Mouse (Mus musculus) MEL (cell line): Measurements from ENCODE around the gene G6pc. TPM values are rescaled to one million over a fixed set of nuclear protein-coding genes. Genes with fewer than 3 reads are reported as not detected.

Experiments used
- DNase-seq: peaks from one replicate; pipeline ENCODE4 v3.0.0; 2011; ENCODE audit warnings: low read depth, low spot score
- H3K27ac ChIP-seq: 2 replicates; pipeline ENCODE4 v1.5.1; 2012; ENCODE audit warnings: low read depth, mild to moderate bottlenecking, control low read depth, low read length, moderate library complexity; ENCODE audit not compliant: control insufficient read depth
- H3K27me3 ChIP-seq, 2 experiments: fragments of 150-350 bp in 1 of 2; sonication (generic) in 1 of 2; 2 replicates each; pipeline ENCODE4 v1.6.1; 2012; ENCODE audit warnings: low read length in 2 of 2, mild to moderate bottlenecking in 2 of 2, improper control_type of control experiment in 1 of 2, moderate library complexity in 1 of 2; ENCODE audit not compliant: insufficient read depth in 2 of 2, control insufficient read depth in 1 of 2
- H3K36me3 ChIP-seq, 2 experiments: 2 replicates each; pipeline ENCODE4 v1.6.1; 2012 to 2014; ENCODE audit warnings: low read length in 2 of 2, improper control_type of control experiment in 1 of 2, inconsistent platforms in 1 of 2, mild to moderate bottlenecking in 1 of 2; ENCODE audit not compliant: insufficient read depth in 2 of 2, control insufficient read depth in 1 of 2
- H3K4me1 ChIP-seq, 2 experiments: fragments of 150-350 bp in 1 of 2; sonication (generic) in 1 of 2; 2 replicates each; pipeline ENCODE4 v1.6.1; 2012; ENCODE audit warnings: low read length in 2 of 2, improper control_type of control experiment in 1 of 2, mild to moderate bottlenecking in 1 of 2; ENCODE audit not compliant: insufficient read depth in 2 of 2, control insufficient read depth in 1 of 2
- H3K4me3 ChIP-seq, 2 experiments: fragments of 150-350 bp in 1 of 2; sonication (generic) in 1 of 2; 2 replicates each; pipeline ENCODE4 v1.5.1; 2012; ENCODE audit warnings: low read depth in 2 of 2, low read length in 2 of 2, mild to moderate bottlenecking in 2 of 2, moderate library complexity in 2 of 2, control low read depth in 1 of 2, improper control_type of control experiment in 1 of 2; ENCODE audit not compliant: control insufficient read depth in 1 of 2, insufficient read depth in 1 of 2
- H3K79me2 ChIP-seq: 2 replicates; pipeline ENCODE4 v1.6.1; 2012; ENCODE audit warnings: mild to moderate bottlenecking, low read length, moderate library complexity; ENCODE audit not compliant: control insufficient read depth, poor library complexity, insufficient read depth
- H3K9ac ChIP-seq: 2 replicates; pipeline ENCODE4 v1.6.1; 2012; ENCODE audit warnings: low read depth, mild to moderate bottlenecking, control low read depth, low read length, moderate library complexity; ENCODE audit not compliant: control insufficient read depth, poor library complexity, severe bottlenecking
- H3K9me3 ChIP-seq: fragments of 150-350 bp; sonication (generic); replicated peaks from 2 replicates; pipeline ENCODE4 v1.6.1; 2012; ENCODE audit warnings: mild to moderate bottlenecking, low read length, improper control_type of control experiment, moderate library complexity; ENCODE audit not compliant: insufficient read depth
- BHLHE40 ChIP-seq: IDR thresholded peaks from 2 replicates; pipeline ENCODE4 v1.6.1; 2012; ENCODE audit warnings: low read depth, mild to moderate bottlenecking, inconsistent platforms, low read length, improper control_type of control experiment, borderline replicate concordance
- CHD1 ChIP-seq: IDR thresholded peaks from 2 replicates; pipeline ENCODE4 v1.6.1; 2012; ENCODE audit warnings: low read depth, mild to moderate bottlenecking, inconsistent platforms, low read length, improper control_type of control experiment
- CHD2 ChIP-seq: IDR thresholded peaks from 2 replicates; pipeline ENCODE4 v1.6.1; 2011; ENCODE audit warnings: low read length, improper control_type of control experiment
- E2F4 ChIP-seq: IDR thresholded peaks from 2 replicates; pipeline ENCODE4 v1.6.1; 2011; ENCODE audit warnings: low read depth, low read length, improper control_type of control experiment, borderline replicate concordance
- ELF1 ChIP-seq: IDR thresholded peaks from 2 replicates; pipeline ENCODE4 v1.6.1; 2014; ENCODE audit warnings: low read depth, mild to moderate bottlenecking, inconsistent platforms, low read length, improper control_type of control experiment, moderate library complexity
- EP300 ChIP-seq, 2 experiments: IDR thresholded peaks; 2 replicates each; pipeline ENCODE4 v1.6.1; 2011; ENCODE audit warnings: improper control_type of control experiment in 2 of 2, low read length in 2 of 2, low read depth in 1 of 2, mild to moderate bottlenecking in 1 of 2
- GABPA ChIP-seq: IDR thresholded peaks from 2 replicates; pipeline ENCODE4 v1.6.1; 2012; ENCODE audit warnings: low read depth, mild to moderate bottlenecking, inconsistent platforms, low read length, improper control_type of control experiment, moderate library complexity
- HCFC1 ChIP-seq: IDR thresholded peaks from 2 replicates; pipeline ENCODE4 v1.6.1; 2012; ENCODE audit warnings: low read depth, mild to moderate bottlenecking, inconsistent platforms, low read length, improper control_type of control experiment, moderate library complexity
- JUND ChIP-seq: IDR thresholded peaks from 2 replicates; pipeline ENCODE4 v1.6.1; 2011; ENCODE audit warnings: low read depth, mild to moderate bottlenecking, improper control_type of control experiment, low read length
- KAT2A ChIP-seq: conservative IDR thresholded peaks from 2 replicates; pipeline ENCODE4 v1.6.1; 2012; ENCODE audit warnings: low read depth, low read length, improper control_type of control experiment, inconsistent platforms
- MAX ChIP-seq: IDR thresholded peaks from 2 replicates; pipeline ENCODE4 v1.6.1; 2011; ENCODE audit warnings: low read length, improper control_type of control experiment
- MAZ ChIP-seq: IDR thresholded peaks from 2 replicates; pipeline ENCODE4 v1.6.1; 2012; ENCODE audit warnings: low read depth, mild to moderate bottlenecking, inconsistent platforms, low read length, improper control_type of control experiment
- MXI1 ChIP-seq: IDR thresholded peaks from 2 replicates; pipeline ENCODE4 v1.6.1; 2011; ENCODE audit warnings: mild to moderate bottlenecking, low read depth, low read length, improper control_type of control experiment
- MYC ChIP-seq: IDR thresholded peaks from 2 replicates; pipeline ENCODE4 v1.6.1; 2011; ENCODE audit warnings: low read depth, mild to moderate bottlenecking, low read length, improper control_type of control experiment, moderate library complexity
- NELFE ChIP-seq: IDR thresholded peaks from 2 replicates; pipeline ENCODE4 v1.6.1; 2011; ENCODE audit warnings: low read depth, low read length, improper control_type of control experiment
- NRF1 ChIP-seq: IDR thresholded peaks from 2 replicates; pipeline ENCODE4 v1.6.1; 2014; ENCODE audit warnings: low read depth, mild to moderate bottlenecking, inconsistent platforms, low read length, improper control_type of control experiment, moderate library complexity; ENCODE audit not compliant: poor library complexity, insufficient read depth, severe bottlenecking
- POLR2A ChIP-seq, 2 experiments: IDR thresholded peaks; 2 replicates each; pipeline ENCODE4 v1.6.1; 2011 to 2012; ENCODE audit warnings: low read length in 2 of 2, mild to moderate bottlenecking in 2 of 2, control low read depth in 1 of 2, improper control_type of control experiment in 1 of 2, low read depth in 1 of 2, moderate library complexity in 1 of 2; ENCODE audit not compliant: control insufficient read depth in 1 of 2, insufficient read depth in 1 of 2, poor library complexity in 1 of 2
- POLR2AphosphoS2 ChIP-seq: IDR thresholded peaks from 2 replicates; pipeline ENCODE4 v1.6.1; 2011; ENCODE audit warnings: low read length, improper control_type of control experiment
- RAD21 ChIP-seq: IDR thresholded peaks from 2 replicates; pipeline ENCODE4 v1.6.1; 2011; ENCODE audit warnings: mild to moderate bottlenecking, low read depth, low read length, improper control_type of control experiment
- RCOR1 ChIP-seq: IDR thresholded peaks from 2 replicates; pipeline ENCODE4 v1.6.1; 2012; ENCODE audit warnings: low read depth, mild to moderate bottlenecking, inconsistent platforms, low read length, improper control_type of control experiment
- SMC3 ChIP-seq: IDR thresholded peaks from 2 replicates; pipeline ENCODE4 v1.6.1; 2011; ENCODE audit warnings: low read depth, low read length, improper control_type of control experiment
- TAL1 ChIP-seq: IDR thresholded peaks from 2 replicates; pipeline ENCODE4 v1.6.1; 2012; ENCODE audit warnings: mild to moderate bottlenecking, inconsistent platforms, low read length, moderate library complexity, mixed read lengths
- TCF12 ChIP-seq: IDR thresholded peaks from 2 replicates; pipeline ENCODE4 v1.6.1; 2014; ENCODE audit warnings: low read depth, mild to moderate bottlenecking, inconsistent platforms, low read length, improper control_type of control experiment, moderate library complexity
- UBTF ChIP-seq: IDR thresholded peaks from 2 replicates; pipeline ENCODE4 v1.6.1; 2012; ENCODE audit warnings: low read depth, mild to moderate bottlenecking, inconsistent platforms, low read length, improper control_type of control experiment, moderate library complexity, borderline replicate concordance; ENCODE audit not compliant: insufficient read depth
- USF1 ChIP-seq: IDR thresholded peaks from 2 replicates; pipeline ENCODE4 v1.6.1; 2014; ENCODE audit warnings: low read depth, mild to moderate bottlenecking, inconsistent platforms, low read length, improper control_type of control experiment, moderate library complexity
- USF2 ChIP-seq, 2 experiments: IDR thresholded peaks; 2 replicates each; pipeline ENCODE4 v1.6.1; 2011 to 2012; ENCODE audit warnings: improper control_type of control experiment in 2 of 2, low read length in 2 of 2, borderline replicate concordance in 1 of 2, inconsistent platforms in 1 of 2, low read depth in 1 of 2, mild to moderate bottlenecking in 1 of 2; ENCODE audit not compliant: insufficient read depth in 1 of 2
- ZC3H11A ChIP-seq: IDR thresholded peaks from 2 replicates; pipeline ENCODE4 v1.6.1; 2012; ENCODE audit warnings: low read depth, mild to moderate bottlenecking, inconsistent platforms, low read length, improper control_type of control experiment
- ZKSCAN1 ChIP-seq: IDR thresholded peaks from 2 replicates; pipeline ENCODE4 v1.6.1; 2012; ENCODE audit warnings: low read depth, mild to moderate bottlenecking, inconsistent platforms, low read length, improper control_type of control experiment, moderate library complexity
- ZMIZ1 ChIP-seq: IDR thresholded peaks from 2 replicates; pipeline ENCODE4 v1.6.1; 2012; ENCODE audit warnings: low read depth, mild to moderate bottlenecking, inconsistent platforms, low read length, improper control_type of control experiment, moderate library complexity
- ZNF384 ChIP-seq: IDR thresholded peaks from 2 replicates; pipeline ENCODE4 v1.6.1; 2012; ENCODE audit warnings: low read depth, mild to moderate bottlenecking, inconsistent platforms, low read length, improper control_type of control experiment
- polyA plus RNA-seq, 2 experiments: library from polyadenylated mRNA; stranded (reverse) in 1 of 2; unstranded in 1 of 2; fragments of >175 nt in 1 of 2; fragments of >200 nt in 1 of 2; gene quantifications; 2 replicates each; pipeline versions ENCODE4 v1.2.1 to v1.2.4; 2012; ENCODE audit warnings: low replicate concordance in 2 of 2, low read depth in 1 of 2; ENCODE audit not compliant: insufficient read length in 2 of 2, insufficient read depth in 1 of 2, missing spikeins in 1 of 2
- total RNA-seq: library from RNA; depleted of rRNA; stranded (reverse); fragments of 300-350 nt; gene quantifications from 2 replicates; pipeline ENCODE4 v1.2.3, GENCODE M21; 2012

G6pc gene
- total and polyA plus RNA-seq, 3 experiments, result not detected

DNA sequence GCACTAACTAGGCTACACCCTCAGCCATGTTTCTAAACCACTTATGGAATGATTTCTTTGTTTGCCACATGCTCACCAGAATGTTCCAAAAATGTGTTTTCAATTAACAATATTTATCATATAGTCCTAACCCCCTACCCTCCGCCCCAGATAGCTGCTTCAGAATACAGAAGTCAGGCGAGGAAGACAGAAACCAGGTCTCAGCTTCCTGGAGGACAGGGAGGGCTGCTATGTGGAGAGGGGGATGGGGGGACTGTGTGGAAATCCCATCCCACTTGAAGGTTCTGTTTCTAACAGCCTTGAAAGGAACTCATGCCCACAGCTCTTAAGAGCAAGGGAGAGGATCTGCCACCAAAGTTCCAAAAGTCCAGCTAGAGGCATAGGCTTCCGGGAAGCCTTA lies 18.1 kb upstream of the G6pc start:
- no peaks in the 10 kb centered on the region for H3K4me1 ChIP-seq
- H3K9ac ChIP-seq, result no peak overlapping the region
- TF ChIP-seq POLR2AphosphoS2 (no peak), JUND (no peak), NELFE (no peak), ELF1 (no peak), USF1 (no peak), ZNF384 (no peak), MAZ (no peak), UBTF (no peak), HCFC1 (no peak), RAD21 (no peak), MAX (no peak), RCOR1 (no peak), ZKSCAN1 (no peak), POLR2A (IDR thresholded peaks at IDR 0.05; ENCODE audit: control insufficient read depth in 1 of 2, insufficient read depth in 1 of 2, low read depth in 1 of 2, low read length in 2 of 2, poor library complexity in 1 of 2) (no peak), TCF12 (no peak), NRF1 (no peak)
- H3K79me2 ChIP-seq, result no peaks in the 10 kb centered on the region
- no peaks in the 10 kb centered on the region for H3K9me3 ChIP-seq
- H3K27ac ChIP-seq, result no peak overlapping the region
- no peak for DNase-seq
- peaks cover 0 to 2% of the 10 kb centered on the region in 2 experiments; a peak in 2 of 4 replicates for H3K27me3 ChIP-seq
- no peaks in the 10 kb centered on the region for H3K36me3 ChIP-seq
- no peak overlapping the region for H3K4me3 ChIP-seq

DNA sequence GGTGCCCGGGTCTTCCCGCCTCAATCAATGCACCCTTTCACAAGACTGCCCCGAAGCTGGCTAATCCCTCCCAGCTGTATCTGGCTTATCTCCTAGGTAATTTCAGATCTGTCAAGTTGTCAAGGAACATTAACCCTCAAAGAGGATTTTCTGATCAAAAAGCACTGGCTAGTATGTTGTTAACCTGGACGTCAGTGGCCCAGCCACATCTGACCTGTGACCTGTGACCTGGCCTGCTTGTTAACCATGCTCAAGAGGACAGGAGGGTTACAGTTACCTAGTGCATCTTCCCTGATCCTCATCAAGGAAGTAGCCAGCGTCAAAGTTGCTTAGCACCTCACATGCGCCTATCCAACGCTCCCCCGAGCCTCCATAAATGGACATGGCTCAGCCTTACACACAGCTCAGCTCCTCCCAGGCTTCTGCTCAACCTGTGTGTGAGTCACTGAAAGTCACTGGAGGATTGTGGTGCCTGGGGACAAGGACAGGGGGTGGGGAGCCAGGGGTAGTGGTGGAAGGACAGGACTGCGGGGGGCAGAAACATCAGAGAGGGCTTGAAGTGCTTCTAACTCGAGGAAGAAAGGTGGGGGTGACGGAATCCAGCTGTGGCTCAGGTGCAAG lies 16.2 kb upstream of the G6pc start:
- Histone ChIP-seq H3K4me1 (no peaks in the 10 kb centered on the region), H3K79me2 (no peaks in the 10 kb centered on the region), H3K27me3 (peaks cover 2 to 8% of the 10 kb centered on the region in 2 experiments), H3K36me3 (no peaks in the 10 kb centered on the region), H3K4me3 (no peak overlapping the region), H3K9ac (no peak overlapping the region), H3K27ac (no peak overlapping the region), H3K9me3 (no peaks in the 10 kb centered on the region)
- TF ChIP-seq ZKSCAN1, result no peak
- TF ChIP-seq MXI1, result no peak
- no peak for TF ChIP-seq ZC3H11A
- TF ChIP-seq SMC3, result no peak
- no peak for TF ChIP-seq EP300 (IDR thresholded peaks at IDR 0.05; ENCODE audit: low read depth in 1 of 2, low read length in 2 of 2)
- TF ChIP-seq BHLHE40, result no peak
- TF ChIP-seq USF1, result no peak
- no peak for TF ChIP-seq CHD1
- no peak for TF ChIP-seq ZMIZ1
- no peak for TF ChIP-seq TAL1
- no peak for TF ChIP-seq HCFC1
- no peak for TF ChIP-seq POLR2A (IDR thresholded peaks at IDR 0.05; ENCODE audit: control insufficient read depth in 1 of 2, insufficient read depth in 1 of 2, low read depth in 1 of 2, low read length in 2 of 2, poor library complexity in 1 of 2)
- no peak for TF ChIP-seq CHD2
- no peak for TF ChIP-seq ELF1
- no peak for TF ChIP-seq GABPA
- TF ChIP-seq RAD21, result no peak
- no peak for TF ChIP-seq USF2 (IDR thresholded peaks at IDR 0.05; ENCODE audit: borderline replicate concordance in 1 of 2, insufficient read depth in 1 of 2, low read depth in 1 of 2, low read length in 2 of 2)
- TF ChIP-seq MYC, result no peak
- TF ChIP-seq KAT2A, result no peak
- TF ChIP-seq E2F4, result no peak
- no peak for DNase-seq
